Mouse (Mus musculus): ENCODE data around the gene Selenbp2.
"Not testable (repeated sequence)": the region's sequence is repeated elsewhere in the genome, so short reads cannot be mapped to it uniquely, and the experiment has no call there.

The Selenbp2 gene

GRCm38 (mm10) chr3:94691694-94692093, 1.7 kb upstream of the Selenbp2 start:
- DNase-seq (ENCODE audit: low spot score in 2 of 2), result not testable (repeated sequence)

- not testable (repeated sequence) for DNase-seq (ENCODE audit: low spot score in 2 of 2)
Observed at GRCm38 (mm10) chr3:94693874-94694273, 518 bp downstream of the Selenbp2 start.

GRCm38 (mm10) chr3:94695591-94695990, 2.2 kb downstream of the Selenbp2 start:
- DNase-seq (ENCODE audit: low spot score in 2 of 2), result not testable (repeated sequence)

- not testable (repeated sequence) for DNase-seq (ENCODE audit: low spot score in 2 of 2)
Observed at GRCm38 (mm10) chr3:94696257-94696656, 2.9 kb downstream of the Selenbp2 start.

GRCm38 (mm10) chr3:94702163-94702810, 8.9 kb downstream of the Selenbp2 start:
- DNase-seq (ENCODE audit: low spot score in 2 of 2), result not testable (repeated sequence)

- no peak for DNase-seq (ENCODE audit: low spot score in 2 of 2)
Observed at GRCm38 (mm10) chr3:94702856-94703255, 9.5 kb downstream of the Selenbp2 start.

- DNase-seq (ENCODE audit: low spot score in 2 of 2), result not testable (repeated sequence)
Observed at GRCm38 (mm10) chr3:94703364-94703763, 10.0 kb downstream of the Selenbp2 start.

GRCm38 (mm10) chr3:94710591-94710990, 17.2 kb downstream of the Selenbp2 start:
- DNase-seq (ENCODE audit: low spot score in 2 of 2), result not testable (repeated sequence)

GRCm38 (mm10) chr3:94713424-94713823, 20.1 kb downstream of the Selenbp2 start:
- DNase-seq (ENCODE audit: low spot score in 2 of 2), result not testable (repeated sequence)

GRCm38 (mm10) chr3:94718253-94718652, 24.9 kb downstream of the Selenbp2 start:
- not testable (repeated sequence) for DNase-seq (ENCODE audit: low spot score in 2 of 2)

GRCm38 (mm10) chr3:94723637-94724036, 30.3 kb downstream of the Selenbp2 start:
- DNase-seq (ENCODE audit: low spot score in 2 of 2), result not testable (repeated sequence)

GRCm38 (mm10) chr3:94745691-94746090, 52.3 kb downstream of the Selenbp2 start:
- no peak for DNase-seq (ENCODE audit: low spot score in 2 of 2)
